Mouse (Mus musculus): Measurements from ENCODE around the gene Rnf166.

Gene Rnf166

DNA sequence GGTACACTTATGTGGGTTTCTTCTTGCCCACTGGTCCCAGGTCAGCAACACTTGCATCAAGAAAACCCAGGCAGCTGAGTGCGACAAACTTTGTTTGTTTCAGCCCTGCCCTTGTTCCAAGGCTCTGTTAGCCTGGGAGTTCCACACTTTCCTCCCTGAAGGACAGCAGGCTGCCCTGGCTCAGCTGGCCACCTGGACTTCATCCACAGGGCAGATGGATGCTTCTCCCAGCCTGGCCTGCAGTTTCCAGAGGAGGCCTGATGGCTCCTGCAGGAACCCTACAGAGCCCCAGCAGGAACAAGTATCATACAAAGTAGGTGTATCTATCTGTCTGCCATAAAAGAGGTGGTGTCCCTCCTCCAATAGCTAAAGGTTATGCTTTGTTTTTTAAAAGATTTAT is 34.5 kb downstream of the Rnf166 start:
- in situ Hi-C loops (cut with MseI, MboI), result no loop called here

DNA sequence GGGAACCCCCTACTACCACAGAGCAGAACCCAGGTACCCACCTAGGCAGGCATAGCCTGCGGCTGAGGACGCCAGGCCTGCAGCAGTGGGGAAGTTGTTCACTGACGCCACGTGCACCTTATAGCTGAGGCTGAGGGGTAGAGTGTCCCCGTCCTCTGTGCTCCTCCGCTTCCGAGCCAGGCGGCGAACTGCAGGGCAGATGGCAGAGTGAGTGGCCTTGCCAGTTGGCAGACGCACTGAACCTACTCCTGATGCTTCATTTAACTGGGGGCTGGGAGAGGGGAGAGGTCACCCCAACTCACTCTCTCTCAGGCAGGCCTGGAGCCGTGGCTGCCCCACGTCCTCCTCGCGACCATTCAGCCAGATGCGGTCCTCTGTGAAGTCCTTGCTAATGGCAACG is 36.5 kb downstream of the Rnf166 start:
- in situ Hi-C loops (cut with MseI, MboI), result no loop called here

DNA sequence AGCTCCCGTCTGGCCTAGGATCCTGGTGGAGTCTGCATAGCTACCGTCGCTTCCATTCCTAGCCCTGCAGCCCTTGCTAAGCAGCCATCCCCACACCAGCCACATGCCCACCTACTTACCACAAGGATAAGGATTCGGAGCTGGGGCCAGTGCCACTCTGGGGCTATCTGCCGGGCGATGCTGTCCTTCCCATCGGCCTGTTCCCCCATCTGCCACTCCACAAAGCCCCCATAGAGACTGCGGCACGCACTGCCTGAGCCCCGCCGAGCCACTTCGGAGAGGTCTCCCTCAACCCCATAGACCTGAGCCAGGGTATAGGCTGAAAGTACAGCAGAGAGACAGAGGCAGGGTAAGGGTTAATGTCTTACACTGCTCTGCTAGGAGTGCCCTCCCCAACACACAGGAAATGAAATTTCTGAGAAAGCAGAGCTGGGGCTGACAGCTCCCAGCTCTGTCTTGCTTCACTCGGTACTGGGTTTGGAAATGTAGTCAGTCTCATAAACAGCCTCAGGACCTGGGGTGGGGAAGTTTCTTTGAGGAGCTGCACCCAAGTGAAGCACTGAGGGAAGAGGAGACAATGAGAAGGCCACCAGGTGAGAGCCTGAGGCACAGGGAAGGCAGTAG is 38.0 kb downstream of the Rnf166 start:
- in situ Hi-C loops (cut with MseI, MboI), result no loop called here

DNA sequence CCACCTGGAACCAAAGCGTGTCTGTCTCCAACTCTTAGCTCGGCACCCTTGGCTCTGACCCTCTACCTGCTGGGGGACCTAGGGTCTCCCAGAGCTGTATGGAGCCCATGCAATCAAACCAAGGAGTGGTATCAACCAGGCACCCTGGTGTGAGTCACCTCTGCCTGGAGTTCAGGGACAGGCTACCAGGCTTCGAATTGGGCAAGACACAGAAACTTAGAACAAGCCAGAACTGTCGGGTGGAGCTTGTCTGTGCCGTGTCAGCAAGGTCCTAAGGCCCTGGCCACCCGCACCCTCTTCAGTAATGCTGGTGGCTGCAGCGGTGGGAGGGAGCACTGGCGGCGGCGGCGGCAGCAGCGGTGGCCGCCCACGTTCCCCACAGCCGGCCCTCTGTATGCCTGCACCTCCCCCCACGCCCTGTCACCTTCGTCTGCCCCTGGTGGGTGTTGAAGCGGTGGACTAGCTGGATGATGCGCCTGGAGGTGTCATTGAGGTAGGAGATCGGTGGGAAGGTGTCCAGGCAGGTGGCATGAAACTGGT is 39.2 kb downstream of the Rnf166 start:
- in situ Hi-C loops (cut with MseI, MboI), result no loop called here

DNA sequence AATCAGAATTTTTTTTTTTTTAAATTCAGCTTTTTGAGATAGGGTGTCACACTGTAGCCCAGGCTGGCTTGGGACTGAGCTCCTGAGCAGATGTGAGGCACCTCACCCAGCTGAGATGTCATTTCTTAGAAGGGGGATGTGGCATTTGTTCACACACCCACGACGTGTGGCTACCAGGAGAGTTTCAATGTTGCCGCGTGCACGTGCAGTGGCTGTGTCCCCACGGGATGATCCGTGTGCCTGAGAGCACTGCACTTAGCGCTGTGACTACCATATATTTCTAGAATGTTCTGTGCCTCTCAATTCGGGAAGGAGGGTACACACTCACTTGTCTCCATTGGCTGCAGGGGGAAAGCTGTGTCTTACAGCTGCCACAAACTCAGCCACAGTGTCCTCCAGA is 39.7 kb downstream of the Rnf166 start:
- in situ Hi-C loops (cut with MseI, MboI), result no loop called here

DNA sequence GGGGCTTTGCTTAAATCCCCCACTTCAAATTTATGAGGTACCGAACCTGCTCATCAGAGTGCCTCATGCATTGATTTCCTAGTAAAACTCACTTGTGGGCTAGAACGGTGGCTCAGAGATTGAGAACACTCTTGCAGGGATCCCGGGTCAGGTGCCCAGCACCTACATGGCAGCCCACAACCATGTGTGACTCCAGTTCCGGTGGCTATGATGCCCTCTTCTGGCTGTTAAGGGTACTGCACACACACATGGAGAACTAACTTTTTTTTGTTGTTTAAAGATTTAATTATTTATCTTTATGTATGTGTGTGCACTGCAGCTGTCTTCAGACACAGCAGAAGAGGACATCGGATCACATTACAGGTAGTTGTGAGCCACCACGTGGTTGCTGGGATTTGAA is 40.5 kb downstream of the Rnf166 start:
- in situ Hi-C loops (cut with MseI, MboI), result no loop called here

DNA sequence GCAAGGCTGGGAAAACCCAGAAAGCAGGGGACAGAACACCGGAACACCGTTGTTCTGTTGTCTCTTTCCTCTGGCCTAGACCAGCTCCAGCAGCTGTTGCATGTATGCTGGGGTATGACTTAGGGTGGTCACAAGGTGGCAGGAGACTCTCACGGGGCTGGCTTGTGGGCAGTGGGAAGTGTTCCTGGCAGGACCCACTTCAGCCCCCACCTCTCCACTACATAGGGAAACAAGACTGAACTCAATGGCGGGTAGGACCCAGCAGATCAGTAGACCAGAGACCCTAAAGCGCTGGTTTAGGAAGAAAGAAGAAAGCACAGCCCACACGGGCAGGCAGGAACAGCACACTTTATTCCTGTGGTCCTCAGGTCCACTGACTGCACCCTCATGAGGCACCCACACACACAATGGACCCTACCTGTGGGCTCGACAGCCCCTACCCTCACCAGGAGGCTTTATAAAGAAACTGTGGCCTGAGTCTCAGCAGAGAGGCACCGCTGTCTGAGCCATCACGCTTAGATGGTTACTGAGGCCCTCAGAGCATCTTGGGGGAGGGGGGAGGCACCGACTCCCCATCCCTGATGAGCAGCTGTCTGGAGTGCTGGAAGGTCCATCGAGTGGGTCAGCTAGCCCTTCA is 42.5 kb downstream of the Rnf166 start:
- in situ Hi-C loops (cut with MseI, MboI), result no loop called here

DNA sequence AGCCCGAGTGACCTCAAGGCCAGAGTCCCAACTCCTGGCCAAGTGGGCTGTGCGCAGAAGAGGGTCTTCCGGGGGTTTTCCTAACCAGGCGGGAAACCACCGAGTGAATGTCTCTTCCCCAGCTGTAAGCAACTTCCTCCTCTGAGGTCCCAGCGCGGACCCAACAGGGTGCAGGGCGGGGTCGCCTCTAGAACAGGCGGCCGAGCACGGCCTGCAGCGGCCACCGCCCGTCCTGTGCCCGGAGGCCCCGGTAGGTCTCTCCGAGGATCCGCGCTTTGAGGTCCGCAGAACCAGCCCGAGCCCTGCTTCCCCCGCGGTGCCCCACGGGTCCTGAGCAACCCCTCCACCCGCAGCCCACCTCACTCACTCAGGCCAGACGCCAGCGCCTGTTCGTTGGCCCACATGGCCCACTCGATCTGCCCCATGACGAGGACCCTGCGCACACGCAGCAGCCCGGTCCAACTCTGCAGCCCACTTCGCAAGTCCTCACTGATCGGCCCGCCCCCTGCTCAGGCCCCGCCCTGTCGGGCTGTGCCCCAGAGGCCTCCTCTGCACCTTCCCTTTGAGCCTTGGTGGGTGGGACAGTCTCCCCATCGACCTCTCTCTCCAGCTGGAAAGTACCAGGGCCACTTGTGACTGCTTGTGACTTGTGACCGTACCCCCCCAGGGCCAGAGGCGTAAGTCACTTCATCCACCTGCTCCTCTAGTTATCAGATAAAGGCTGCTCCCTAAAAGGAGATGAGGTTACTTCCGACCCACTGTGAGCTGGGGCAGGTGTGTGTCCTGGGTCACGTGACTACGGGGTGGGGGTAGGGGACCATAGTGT is 43.2 kb downstream of the Rnf166 start, which contains the start of gene Cyba:
Gene Cyba, minus strand, starts transcription at position 488 of the 826 bp plus-strand sequence.
- in situ Hi-C loops (cut with MseI, MboI), result no loop called here

DNA sequence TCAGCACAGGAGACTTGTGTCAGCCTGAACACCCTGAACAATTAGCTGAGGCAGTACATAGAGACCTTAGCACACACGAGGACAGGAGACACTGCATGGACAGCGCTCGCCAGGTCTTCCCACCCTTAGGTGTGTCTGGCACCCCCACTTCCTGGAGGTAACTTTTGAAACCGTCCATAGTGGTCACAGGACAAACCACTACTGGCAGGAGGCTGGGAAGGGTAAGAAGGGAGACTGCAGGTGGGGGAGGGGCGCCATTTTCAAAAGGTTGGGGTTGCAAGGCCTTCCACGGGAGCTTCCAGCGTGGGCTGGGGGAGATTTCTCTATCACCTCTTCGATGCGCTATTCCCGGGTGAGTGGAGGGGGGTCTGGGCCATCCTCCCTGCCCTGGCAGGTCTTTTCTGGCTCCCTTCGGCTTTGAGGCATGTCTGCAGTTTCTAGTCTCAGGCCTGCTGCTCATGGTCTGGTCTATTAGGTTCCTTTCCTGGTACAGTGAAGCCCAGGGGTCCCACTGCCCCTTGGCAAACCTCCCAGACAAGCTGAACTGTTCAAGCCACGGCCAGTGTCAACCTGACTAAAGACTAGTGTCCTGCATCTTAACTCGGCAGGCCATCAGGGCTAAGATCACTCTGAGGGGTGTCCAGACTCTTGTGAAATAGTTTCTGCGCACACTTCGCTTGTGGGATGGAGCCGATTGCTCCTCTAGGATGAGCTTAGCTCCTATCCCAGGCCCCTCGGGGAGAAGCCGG is 44.0 kb downstream of the Rnf166 start:
- in situ Hi-C loops (cut with MseI, MboI), result no loop called here

DNA sequence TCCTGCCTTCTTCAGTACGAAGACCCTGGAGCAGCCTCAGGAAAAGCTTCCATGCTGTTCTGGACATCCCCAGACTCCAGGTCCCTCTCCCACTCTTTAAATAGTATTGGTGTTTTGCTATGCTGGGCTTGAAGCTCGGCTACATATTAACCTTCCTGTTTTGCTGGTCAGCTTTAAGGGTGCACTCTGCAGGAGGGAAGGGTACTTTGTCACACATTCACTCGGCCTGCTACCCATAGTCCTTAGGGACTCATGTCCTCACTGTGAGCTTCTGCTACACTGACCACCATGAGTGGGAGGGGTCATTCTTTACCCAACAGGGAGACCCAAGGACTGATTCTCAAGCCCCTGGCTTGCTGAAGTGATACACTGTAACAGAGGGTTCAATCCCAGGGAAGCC is 45.2 kb downstream of the Rnf166 start:
- in situ Hi-C loops (cut with MseI, MboI), result no loop called here

DNA sequence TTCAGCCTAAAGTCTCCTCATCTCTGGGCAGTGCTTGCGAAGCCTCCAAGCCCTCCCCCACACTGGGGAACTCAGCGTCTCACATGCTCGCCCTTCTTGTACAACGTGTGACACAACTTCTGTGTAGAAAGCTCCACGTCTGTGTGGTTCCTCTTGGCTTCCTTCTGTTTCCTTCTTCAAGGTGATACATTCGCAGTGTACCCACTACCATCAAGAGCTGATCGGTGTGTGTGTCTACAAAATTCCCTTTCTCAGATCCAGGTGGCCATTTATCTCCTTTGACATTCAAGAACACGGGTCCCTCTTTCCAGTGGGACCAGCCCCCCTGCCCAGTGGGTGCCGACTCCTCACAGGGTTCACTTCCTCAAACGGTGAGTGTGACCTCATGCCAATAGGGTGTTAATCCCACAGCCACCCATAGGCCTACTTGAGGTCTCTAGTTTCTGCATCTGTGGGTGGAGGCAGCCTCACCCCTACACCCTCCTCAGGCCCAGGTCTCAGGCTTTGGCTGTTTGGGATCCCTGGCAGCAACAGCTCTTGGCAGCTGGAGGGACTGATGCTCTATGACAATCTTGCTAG is 45.7 kb downstream of the Rnf166 start:
- in situ Hi-C loops (cut with MseI, MboI), result no loop called here

DNA sequence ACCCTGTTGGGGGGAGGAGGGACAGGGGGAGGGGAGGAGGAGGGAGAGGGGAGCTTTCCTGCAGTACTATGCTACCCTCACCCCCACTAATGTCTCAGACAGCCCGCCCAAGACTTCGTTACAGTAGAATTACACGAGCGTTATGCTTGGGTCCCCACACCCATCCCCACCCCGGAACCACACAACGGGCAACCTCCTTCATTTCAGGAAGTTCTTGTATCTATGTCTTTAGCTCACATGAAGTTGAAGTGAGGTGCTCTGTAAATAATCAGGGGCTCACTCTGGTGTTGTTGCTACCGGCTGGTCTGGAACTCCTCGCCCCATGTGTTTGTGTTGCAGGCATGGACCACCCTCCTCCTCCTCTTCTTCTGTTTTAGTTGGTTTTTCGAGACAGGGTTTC is 47.7 kb downstream of the Rnf166 start:
- in situ Hi-C loops (cut with MseI, MboI), result no loop called here

DNA sequence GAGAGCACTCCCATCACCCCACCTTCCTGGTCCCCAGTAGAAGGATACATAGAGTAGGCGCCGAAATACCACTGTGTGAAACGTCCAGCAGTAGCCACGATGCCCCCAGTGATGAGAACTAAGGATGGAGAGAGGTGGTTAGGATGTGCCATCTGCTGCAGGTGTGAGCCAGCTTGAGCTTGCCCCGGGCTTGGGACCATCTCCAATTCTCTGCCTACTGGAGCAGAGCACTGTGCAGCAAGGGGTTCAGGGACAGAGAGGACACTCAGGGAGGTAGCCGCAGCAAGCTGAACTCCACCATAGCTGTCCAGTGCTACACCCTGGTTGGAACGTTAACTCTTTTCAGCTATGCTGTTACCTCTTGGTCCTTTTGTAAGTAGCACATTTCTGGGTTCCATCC is 48.3 kb downstream of the Rnf166 start:
- in situ Hi-C loops (cut with MseI, MboI), result no loop called here

DNA sequence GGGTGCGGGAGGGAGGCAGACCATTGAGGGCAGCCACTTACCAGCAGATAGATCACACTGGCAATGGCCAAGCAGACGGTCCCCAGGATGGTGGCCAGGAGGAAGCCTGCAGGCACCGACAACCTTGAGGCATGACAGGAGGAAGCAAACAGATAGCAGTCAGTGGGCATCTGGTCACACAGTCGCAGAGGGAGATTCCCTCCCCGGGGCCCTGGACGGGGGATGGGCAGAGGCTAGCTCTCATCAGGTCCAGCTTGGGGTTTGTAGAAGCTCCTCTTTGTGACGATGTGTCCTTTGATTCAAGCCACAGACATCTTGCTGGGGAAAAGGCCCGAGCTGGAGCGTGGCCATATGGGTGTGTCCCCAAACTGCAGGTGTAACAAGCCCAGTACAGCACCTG is 49.7 kb downstream of the Rnf166 start:
- in situ Hi-C loops (cut with MseI, MboI), result no loop called here

DNA sequence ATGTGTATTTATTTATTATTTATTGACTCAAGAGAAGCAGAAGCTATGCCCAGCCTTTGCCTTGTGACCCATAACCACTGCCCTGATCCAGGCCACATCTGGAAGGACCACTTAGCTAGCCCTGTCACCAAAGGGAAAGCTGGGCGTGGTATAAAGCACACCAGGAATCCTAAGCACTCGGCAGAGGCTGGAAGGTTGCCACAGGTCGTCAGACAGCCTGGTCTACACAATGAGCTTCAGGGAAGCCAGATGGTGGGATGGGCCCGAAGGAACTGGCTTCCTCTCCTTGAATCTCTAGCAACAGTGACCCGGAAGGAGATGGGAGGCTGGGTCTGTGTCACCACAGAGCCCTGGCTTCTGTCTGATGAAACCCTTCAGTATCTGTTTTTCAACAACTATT is 52.2 kb downstream of the Rnf166 start:
- in situ Hi-C loops (cut with MseI, MboI), result no loop called here

DNA sequence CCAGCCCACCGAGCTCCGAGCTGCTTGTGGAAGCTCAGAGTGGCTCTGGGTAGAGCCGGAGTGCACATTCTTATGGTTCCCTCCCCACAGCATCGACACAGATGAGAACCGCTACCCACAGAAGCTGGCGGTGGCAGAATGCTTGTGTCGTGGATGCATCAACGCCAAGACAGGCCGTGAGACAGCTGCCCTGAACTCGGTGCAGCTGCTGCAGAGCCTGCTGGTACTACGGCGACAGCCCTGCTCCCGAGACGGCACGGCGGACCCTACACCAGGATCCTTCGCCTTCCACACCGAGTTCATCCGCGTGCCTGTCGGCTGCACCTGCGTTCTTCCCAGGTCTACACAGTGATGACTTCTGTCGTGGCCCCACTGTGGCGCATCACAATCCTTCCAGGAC is 52.6 kb downstream of the Rnf166 start:
- in situ Hi-C loops (cut with MseI, MboI), result no loop called here

DNA sequence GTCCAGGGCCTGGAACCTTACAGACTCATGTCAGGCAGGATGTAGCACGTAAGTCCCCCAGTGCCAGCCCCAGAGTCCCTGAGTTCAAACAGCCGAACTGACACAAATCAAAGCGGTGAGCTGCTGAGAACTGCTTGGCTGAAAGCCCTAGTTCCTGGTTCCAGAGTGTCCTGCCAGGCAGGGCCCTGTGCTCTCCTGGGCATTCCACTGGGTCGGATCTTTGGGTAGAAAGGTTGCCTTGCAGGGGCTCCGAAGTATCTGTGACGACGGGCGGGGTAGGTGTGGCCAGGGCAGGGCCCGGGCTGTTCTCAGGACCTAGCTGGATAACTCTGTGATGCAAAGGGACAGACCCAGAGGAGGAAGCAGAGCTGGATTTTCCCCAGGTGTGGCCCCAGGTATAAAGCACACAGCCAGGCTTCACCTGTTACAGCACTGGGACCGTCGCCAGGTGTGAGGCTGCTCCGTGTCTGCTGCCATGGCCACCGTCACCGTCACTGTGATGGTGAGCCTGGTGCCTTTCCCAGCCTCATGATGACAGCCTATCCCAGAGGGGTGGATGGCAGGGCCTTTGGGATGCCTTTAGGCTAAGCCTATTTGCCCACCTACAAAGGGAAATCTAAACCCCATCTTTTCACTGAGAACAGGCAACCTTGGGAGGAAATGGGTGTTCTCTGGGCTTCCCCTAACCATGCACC is 54.3 kb downstream of the Rnf166 start, which contains the start of gene Il17c:
Gene Il17c, plus strand, starts transcription at position 645 of the 695 bp plus-strand sequence.
- in situ Hi-C loops (cut with MseI, MboI), result no loop called here

DNA sequence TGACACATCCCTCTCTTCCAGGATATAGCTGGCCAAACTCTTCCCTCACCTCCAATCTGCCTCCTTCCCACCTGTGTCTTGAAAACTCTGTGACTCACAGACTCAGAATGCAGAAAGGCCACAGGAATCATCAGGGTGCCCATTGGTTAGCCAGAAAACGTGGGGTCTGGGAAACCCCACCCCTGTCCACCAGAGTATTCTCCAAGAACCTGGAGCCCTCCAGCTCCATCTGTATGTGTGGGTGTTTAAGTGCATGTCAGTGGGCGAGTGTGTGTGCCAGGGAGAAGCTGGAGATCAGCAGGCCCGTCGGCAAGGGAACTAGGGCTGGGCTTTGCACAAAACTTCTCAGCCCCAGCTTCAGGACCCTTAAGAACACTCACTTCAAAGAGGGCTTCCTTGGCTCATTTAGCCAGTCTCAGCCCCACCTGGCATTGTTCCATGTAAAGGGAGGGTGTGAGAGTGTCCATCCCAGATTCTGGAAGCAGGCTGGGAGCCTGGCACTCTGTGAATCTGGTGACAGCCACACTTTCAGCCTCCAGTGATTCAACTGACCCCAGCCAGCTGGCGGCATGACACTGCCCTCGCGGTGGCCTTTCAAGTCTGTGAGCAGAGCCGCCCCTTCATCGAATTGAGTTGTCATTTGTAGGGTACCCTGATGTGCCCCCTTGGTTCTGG is 55.8 kb downstream of the Rnf166 start:
- in situ Hi-C loops (cut with MseI, MboI), result no loop called here

Measured in mouse trophoblast stem cell (cell line).